8 mouse cellular contexts compared by ENCODE assay signal in genomic region chr6:58595639-58596293, GRCm38 (mm10). TPM values are rescaled to one million over a fixed set of nuclear protein-coding genes. Genes with fewer than 3 reads are reported as not detected.
A peak's percentile ranks its signal among the peaks of the same experiment; 100 is the strongest.
DNase-seq lines count a peak whose midpoint lies in the region; ATAC-seq and TF ChIP-seq lines count a peak whose summit lies in the region.
"Not testable (repeated sequence)": the region's sequence is repeated elsewhere in the genome, so short reads cannot be mapped to it uniquely, and the experiment has no call there.

No protein-coding gene starts in this region.

- WGBS in embryonic facial prominence, embryonic 10.5 days: 6% methylated on average over 9 of the region's 9 CpGs
- 3% methylated on average over 8 of the region's 9 CpGs for WGBS in hindbrain, embryonic 16.5 days
- 6% methylated on average over 9 of the region's 9 CpGs for WGBS in limb, embryonic 10.5 days
- WGBS in lung, embryonic 15.5 days: 12% methylated on average over 6 of the region's 9 CpGs
- 17% methylated on average over 9 of the region's 9 CpGs for WGBS in thymus, adult 2 months

- H3K4me3 ChIP-seq in embryonic facial prominence, embryonic 10.5 days: peak overlapping the region; percentile 57
- peak overlapping the region; percentile 70 for H3K4me3 ChIP-seq in gastrocnemius, adult 2 months
- H3K4me3 ChIP-seq in hindbrain, embryonic 16.5 days (ENCODE audit: low read length): peak overlapping the region; percentile 43
- peak overlapping the region; percentile 39 for H3K4me3 ChIP-seq in limb, embryonic 10.5 days
- H3K4me3 ChIP-seq in lung, embryonic 15.5 days: peak overlapping the region; percentile 31
- H3K4me3 ChIP-seq in myocyte: peak overlapping the region; percentile 31
- H3K4me3 ChIP-seq in thymus, adult 2 months (ENCODE audit: control insufficient read depth, insufficient read depth, low read length): peak overlapping the region; percentile 39

- ATAC-seq in hindbrain, embryonic 16.5 days: peak; percentile 74
- peak; percentile 59; the same call in 1 of the 2 replicates for ATAC-seq in lung, embryonic 15.5 days (ENCODE audit: borderline replicate concordance, extremely low read depth, low FRiP score, low TSS enrichment)

- intact Hi-C loops in gastrocnemius, adult 2 months (cut with DNase I): not testable (repeated sequence)

- peaks cover 13% of the 10 kb centered on the region for H3K4me1 ChIP-seq in embryonic facial prominence, embryonic 10.5 days
- H3K4me1 ChIP-seq in hindbrain, embryonic 16.5 days (ENCODE audit: control insufficient read depth, insufficient read depth, low read depth, low read length); limb, embryonic 10.5 days; lung, embryonic 15.5 days; thymus, adult 2 months (replicated peaks; ENCODE audit: control insufficient read depth, insufficient read depth, low read length): not testable (repeated sequence)

- not testable (repeated sequence) for TF ChIP-seq POLR2A in myocyte (IDR thresholded peaks at IDR 0.05; ENCODE audit: insufficient read length, low read depth); thymus, adult 2 months (IDR thresholded peaks at IDR 0.05; ENCODE audit: control insufficient read depth, extremely low read depth, insufficient read depth, low read length, poor library complexity)

- H3K27ac ChIP-seq in embryonic facial prominence, embryonic 10.5 days (replicated peaks): peak overlapping the region; percentile 80
- H3K27ac ChIP-seq in gastrocnemius, adult 2 months: peak overlapping the region; percentile 87
- H3K27ac ChIP-seq in hindbrain, embryonic 16.5 days (ENCODE audit: low read depth, low read length): peak overlapping the region; percentile 40
- peak overlapping the region; percentile 57 for H3K27ac ChIP-seq in limb, embryonic 10.5 days
- H3K27ac ChIP-seq in lung, embryonic 15.5 days: peak overlapping the region; percentile 74
- H3K27ac ChIP-seq in thymus, adult 2 months (ENCODE audit: control insufficient read depth, insufficient read depth, low read length): peak overlapping the region; percentile 73

- not testable (repeated sequence) for H3K36me3 ChIP-seq in embryonic facial prominence, embryonic 10.5 days (replicated peaks); hindbrain, embryonic 16.5 days (ENCODE audit: control insufficient read depth, insufficient read depth, low read length); limb, embryonic 10.5 days; lung, embryonic 15.5 days; myocyte (ENCODE audit: control insufficient read depth, insufficient read depth); thymus, adult 2 months (ENCODE audit: control insufficient read depth, insufficient read depth, low read length)

- peaks cover 10% of the 10 kb centered on the region for H3K79me2 ChIP-seq in myocyte (ENCODE audit: control insufficient read depth, insufficient read depth)

- TF ChIP-seq CTCF in gastrocnemius, adult 2 months (IDR thresholded peaks at IDR 0.05); thymus, adult 2 months (IDR thresholded peaks at IDR 0.05; ENCODE audit: borderline replicate concordance, control insufficient read depth, extremely low read depth, insufficient read depth, low read length, poor library complexity): not testable (repeated sequence)

- H3K9me3 ChIP-seq in embryonic facial prominence, embryonic 10.5 days; hindbrain, embryonic 16.5 days (ENCODE audit: control insufficient read depth, low read length); limb, embryonic 10.5 days (replicated peaks); lung, embryonic 15.5 days: not testable (repeated sequence)

- not testable (repeated sequence) for H3K27me3 ChIP-seq in embryonic facial prominence, embryonic 10.5 days (replicated peaks; ENCODE audit: low read depth, poor library complexity, severe bottlenecking); hindbrain, embryonic 16.5 days (replicated peaks; ENCODE audit: control insufficient read depth, insufficient read depth, low read length); limb, embryonic 10.5 days (ENCODE audit: low read depth, poor library complexity, severe bottlenecking); lung, embryonic 15.5 days; myocyte (ENCODE audit: control insufficient read depth, insufficient read depth, insufficient read length); thymus, adult 2 months (ENCODE audit: control insufficient read depth, insufficient read depth, low read length)

- DNase-seq in R1 (ENCODE audit: low read depth, low spot score): peak; percentile 99
- DNase-seq in embryonic facial prominence, embryonic 10.5 days (ENCODE audit: low spot score): peak; percentile 42
- DNase-seq in gastrocnemius, adult 2 months; thymus, adult 2 months: not testable (repeated sequence)
- peak; percentile 29 for DNase-seq in limb, embryonic 10.5 days (ENCODE audit: low spot score)

- peak overlapping the region; percentile 50 for H3K4me2 ChIP-seq in hindbrain, embryonic 16.5 days (ENCODE audit: low read length)
- H3K4me2 ChIP-seq in lung, embryonic 15.5 days: peak overlapping the region; percentile 47
- H3K4me2 ChIP-seq in myocyte (ENCODE audit: low read depth): peak overlapping the region; percentile 84

- peak overlapping the region; percentile 49 for H3K9ac ChIP-seq in hindbrain, embryonic 16.5 days (ENCODE audit: low read depth, low read length)
- H3K9ac ChIP-seq in lung, embryonic 15.5 days: 0 out of 2 replicates have a peak overlapping the region, but pooled peaks have one; percentile 2

- H3ac ChIP-seq in myocyte (ENCODE audit: control insufficient read depth, insufficient read length): not testable (repeated sequence)

RNA-seq across cellular contexts. Expression of gene Abcg2, which starts 11.4 kb away (rescaled TPM):
- polyA plus RNA-seq in embryonic facial prominence, embryonic 10.5 days (2016; fragmentation: Nextera tagmentation; extraction: Ambion mirVana): 52.0 and 58.0 TPM in 2 replicates
- total RNA-seq in gastrocnemius, adult 2 months (2021): 10 to 100 TPM; 16.5 to 16.9 TPM
- 35.6 and 41.6 TPM in 2 replicates for polyA plus RNA-seq in hindbrain, embryonic 16.5 days (2015; fragmentation: Nextera tagmentation; extraction: Ambion mirVana)
- 49.3 and 52.5 TPM in 2 replicates for polyA plus RNA-seq in limb, embryonic 10.5 days (2016; fragmentation: Nextera tagmentation; extraction: Ambion mirVana)
- 56.9 and 57.4 TPM in 2 replicates for polyA plus RNA-seq in lung, embryonic 15.5 days (2015; fragmentation: Nextera tagmentation; extraction: Ambion mirVana)
- 25.0 TPM for polyA plus RNA-seq in myocyte (2012; fragmentation: generic; extraction: Trizol)
- 4.3 and 7.4 TPM in 2 replicates for polyA plus RNA-seq in thymus, adult 2 months (2012; rRNA removed)
